Mouse (Mus musculus) thymus, adult 2 months (tissue): ENCODE data around the gene Gm49510.

ENCODE experiments used
- CTCF ChIP-seq: fragments of 200-500 bp; IDR thresholded peaks from 2 replicates; pipeline ENCODE4 v1.5.1; 2012; ENCODE audit warnings: mild to moderate bottlenecking, control low read depth, low read length, moderate library complexity, borderline replicate concordance; ENCODE audit not compliant: control insufficient read depth, poor library complexity, insufficient read depth; ENCODE audit errors: extremely low read depth
- POLR2A ChIP-seq: fragments of 200-500 bp; IDR thresholded peaks from 2 replicates; pipeline ENCODE4 v1.6.1; 2012; ENCODE audit warnings: mild to moderate bottlenecking, low read length, control low read depth, moderate library complexity; ENCODE audit not compliant: control insufficient read depth, poor library complexity, insufficient read depth; ENCODE audit errors: extremely low read depth

DNA sequence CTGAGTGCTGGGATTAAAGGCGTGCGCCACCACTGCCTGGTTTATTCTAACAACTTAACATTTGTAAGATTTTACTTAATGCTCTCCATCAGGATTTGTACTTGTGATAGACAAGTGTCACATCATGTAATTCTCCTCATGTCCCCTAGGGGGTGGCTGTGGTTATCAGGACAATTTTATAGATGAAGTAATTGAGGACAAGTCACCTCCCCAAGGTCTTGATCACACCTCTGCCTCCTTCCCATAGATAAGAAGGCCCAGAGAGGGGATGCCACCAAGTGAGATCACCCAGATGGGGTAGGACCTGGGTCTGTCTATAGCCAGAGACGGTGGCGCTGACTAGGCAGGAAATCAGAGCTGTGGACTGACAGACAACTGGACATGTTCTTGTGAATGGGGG is 56.9 kb downstream of the Gm49510 start:
- TF ChIP-seq POLR2A (no peak), CTCF (no peak)
